Mouse (Mus musculus) C2C12 (cell line): ENCODE data around the gene Srms.

Source experiments
- CEBPB ChIP-seq: IDR thresholded peaks from one replicate; pipeline ENCODE4 v1.6.1; 2011; ENCODE audit warnings: low read depth, mild to moderate bottlenecking, control low read depth, moderate library complexity
- CTCF ChIP-seq: IDR thresholded peaks from one replicate; pipeline ENCODE4 v1.5.1; 2011; ENCODE audit not compliant: control insufficient read depth, insufficient read depth, insufficient read length
- MAX ChIP-seq: IDR thresholded peaks from one replicate; pipeline ENCODE4 v1.6.1; 2011; ENCODE audit warnings: mild to moderate bottlenecking, control low read depth
- USF1 ChIP-seq: IDR thresholded peaks from one replicate; pipeline ENCODE4 v1.6.1; 2011; ENCODE audit warnings: low read depth, mild to moderate bottlenecking, control low read depth, moderate library complexity

DNA sequence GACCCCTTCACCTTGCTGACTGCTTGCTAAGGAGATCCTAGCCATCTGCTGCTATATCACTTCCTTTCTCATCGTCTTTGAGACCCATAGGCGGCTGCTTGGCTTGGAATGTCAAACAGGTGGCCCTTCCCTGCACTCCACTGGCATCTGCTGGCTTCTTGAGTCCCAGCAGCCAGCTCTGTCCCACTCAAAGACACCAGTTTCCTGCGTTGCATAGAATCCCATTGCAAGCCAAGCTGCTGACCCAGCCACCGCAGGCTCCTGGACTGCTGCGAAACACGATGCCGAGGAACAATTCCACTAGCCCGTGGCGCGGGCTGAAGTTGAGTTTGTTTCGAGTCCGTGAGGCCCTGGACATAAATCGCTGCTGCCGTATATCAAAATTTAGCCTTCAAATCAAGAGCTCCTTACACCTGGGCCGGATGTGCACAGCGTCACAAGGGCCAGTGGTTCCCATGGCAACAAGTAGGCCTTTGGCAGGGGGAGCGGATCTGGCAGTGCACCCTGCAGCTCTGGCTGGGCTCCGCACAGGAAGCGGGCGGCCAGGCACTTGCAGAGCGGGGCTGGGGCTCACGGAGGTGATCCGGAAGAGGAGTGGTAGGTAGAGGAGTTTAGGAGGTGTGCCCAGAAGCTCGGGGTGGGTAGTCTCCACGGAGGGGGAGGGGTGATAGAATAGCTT, 6.7 kb upstream of the Srms start, which contains the start of gene Fndc11:
- TF ChIP-seq USF1 (no peak), MAX (no peak), CEBPB (no peak), CTCF (no peak)
